8 mouse cellular contexts compared by ENCODE assay signal in the genomic region with DNA sequence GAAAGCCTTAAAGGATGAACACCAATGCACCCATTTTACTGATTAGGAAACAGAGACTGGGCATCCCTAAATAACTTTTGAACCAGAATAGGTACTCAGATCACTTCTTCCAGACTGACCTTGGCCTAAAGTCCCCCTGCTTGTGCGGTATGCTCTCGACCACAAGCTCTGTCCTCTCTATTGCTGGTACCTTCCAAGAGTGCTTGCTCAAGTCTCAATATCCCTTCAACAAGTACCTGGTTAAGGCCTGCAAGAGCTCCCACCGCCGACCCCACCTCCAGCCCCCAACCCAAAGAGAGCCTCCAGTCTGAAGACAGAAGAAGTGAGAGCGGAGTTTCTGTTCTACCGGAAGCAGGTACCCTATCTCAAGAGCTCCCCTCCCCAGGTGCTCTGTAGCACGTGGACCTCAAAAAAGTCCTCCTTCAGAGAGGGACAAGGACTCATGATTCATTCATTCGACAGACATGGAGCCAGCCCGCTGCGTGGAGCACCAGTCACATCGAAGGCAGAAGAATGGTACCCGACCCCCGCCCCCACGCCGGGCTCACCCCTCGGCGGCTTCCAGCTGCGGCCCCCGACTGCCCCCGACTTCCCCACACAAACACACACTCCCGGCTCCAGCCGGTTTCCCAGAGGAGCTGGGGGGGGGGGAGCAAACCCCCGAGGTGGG. TPM values are rescaled to one million over a fixed set of nuclear protein-coding genes. Genes with fewer than 3 reads are reported as not detected.
DNase-seq lines count a peak whose midpoint lies in the region; ATAC-seq and TF ChIP-seq lines count a peak whose summit lies in the region.

No protein-coding gene starts in this region.

- H3K4me1 ChIP-seq in embryonic facial prominence, embryonic 12.5 days, result peaks cover 16% of the 10 kb centered on the region; the same call in 1 of the 2 replicates
- H3K4me1 ChIP-seq in limb, embryonic 11.5 days (ENCODE audit: control insufficient read depth, insufficient read depth, low read length), result peaks cover 13% of the 10 kb centered on the region

- TF ChIP-seq CTCF in layer of hippocampus, adult 2 months (conservative IDR thresholded peaks at IDR 0.05), result no peak

- H3K36me3 ChIP-seq in embryonic facial prominence, embryonic 12.5 days, result peaks cover 2% of the 10 kb centered on the region; the same call in 1 of the 2 replicates
- H3K36me3 ChIP-seq in limb, embryonic 11.5 days (ENCODE audit: control insufficient read depth, insufficient read depth, low read length), result no peaks in the 10 kb centered on the region

- H3K9me3 ChIP-seq in embryonic facial prominence, embryonic 12.5 days, result no peaks in the 10 kb centered on the region
- no peaks in the 10 kb centered on the region for H3K9me3 ChIP-seq in limb, embryonic 11.5 days (ENCODE audit: control insufficient read depth, low read length)

- peak overlapping the region; percentile 81 for H3K4me3 ChIP-seq in layer of hippocampus, adult 2 months
- H3K4me3 ChIP-seq in embryonic facial prominence, embryonic 12.5 days, result peak overlapping the region; percentile 71
- peak overlapping the region; percentile 78 for H3K4me3 ChIP-seq in limb, embryonic 11.5 days (ENCODE audit: low read depth, low read length)

- H3K27ac ChIP-seq in layer of hippocampus, adult 2 months, result peak overlapping the region; percentile 92
- H3K27ac ChIP-seq in embryonic facial prominence, embryonic 12.5 days, result peak overlapping the region; percentile 79
- peak overlapping the region; percentile 36; the same call in 1 of the 2 replicates for H3K27ac ChIP-seq in limb, embryonic 11.5 days (replicated peaks; ENCODE audit: low read depth, low read length)

- peak overlapping the region; percentile 92 for H3K4me2 ChIP-seq in embryonic facial prominence, embryonic 12.5 days (replicated peaks)
- peak overlapping the region; percentile 82 for H3K4me2 ChIP-seq in limb, embryonic 11.5 days (ENCODE audit: low read depth, severe bottlenecking)

- DNase-seq in layer of hippocampus, adult 2 months (ENCODE audit: low spot score in 2 of 2), result no peak
- no peak for DNase-seq in layer of hippocampus, postnatal 10 days (ENCODE audit: low spot score in 2 of 2)
- DNase-seq in adrenal gland, postnatal 36 days, result peak; percentile 36 to 60
- peak; percentile 59 for DNase-seq in limb, embryonic 11.5 days (ENCODE audit: low spot score)
- peak; percentile 33 for DNase-seq in right cerebral cortex, postnatal 25 days
- DNase-seq in layer of hippocampus, adult 11-12 months (ENCODE audit: low spot score), result no peak
- DNase-seq in ovary, adult 18-20 months (ENCODE audit: low spot score), result no peak

- peaks cover 9% of the 10 kb centered on the region; the same call in 1 of the 2 replicates for H3K27me3 ChIP-seq in embryonic facial prominence, embryonic 12.5 days
- no peaks in the 10 kb centered on the region for H3K27me3 ChIP-seq in limb, embryonic 11.5 days (ENCODE audit: control insufficient read depth, insufficient read depth, low read length)

- no peak for ATAC-seq in embryonic facial prominence, embryonic 12.5 days (ENCODE audit: insufficient number of reproducible peaks, insufficient read depth, low FRiP score, low TSS enrichment)
- no peak for ATAC-seq in limb, embryonic 11.5 days (ENCODE audit: insufficient number of reproducible peaks, low FRiP score, low TSS enrichment, low read depth)

- peak overlapping the region; percentile 61 for H3K9ac ChIP-seq in embryonic facial prominence, embryonic 12.5 days
- peak overlapping the region; percentile 80 for H3K9ac ChIP-seq in limb, embryonic 11.5 days (ENCODE audit: low read length)

- WGBS in embryonic facial prominence, embryonic 12.5 days, result 4% methylated on average over 23 of the region's 23 CpGs
- WGBS in limb, embryonic 11.5 days, result 1% methylated on average over 23 of the region's 23 CpGs

RNA-seq across cellular contexts. Expression of a gene that starts 2.1 kb away (rescaled TPM):
- 10 to 100 TPM; 88.3 to 94.4 TPM for total RNA-seq in layer of hippocampus, adult 2 months (2021)
- 10 to 100 TPM; 70.1 to 79.5 TPM for total RNA-seq in layer of hippocampus, postnatal 10 days (2021)
- total RNA-seq in adrenal gland, postnatal 36 days (2021), result 10 to 100 TPM in 1 of 2 experiments, 1 to 10 TPM in 1; 5.3 to 17.3 TPM
- 11.1 and 11.4 TPM in 2 replicates for polyA plus RNA-seq in embryonic facial prominence, embryonic 12.5 days (2016; fragmentation: Nextera tagmentation; extraction: Ambion mirVana)
- polyA plus RNA-seq in limb, embryonic 11.5 days (2014; fragmentation: Nextera tagmentation; extraction: Ambion mirVana), result 11.3 and 12.7 TPM in 2 replicates

RNA-seq across cellular contexts. Expression of a gene that starts 15.2 kb away (rescaled TPM):
- total RNA-seq in layer of hippocampus, adult 2 months (2021), result not detected
- total RNA-seq in layer of hippocampus, postnatal 10 days (2021), result under 1 TPM in 1 of 2 experiments, not detected in 1; 0.14 TPM
- 10 to 100 TPM; 40.3 to 48.6 TPM for total RNA-seq in adrenal gland, postnatal 36 days (2021)
- 0.43 and 0.55 TPM in 2 replicates for polyA plus RNA-seq in embryonic facial prominence, embryonic 12.5 days (2016; fragmentation: Nextera tagmentation; extraction: Ambion mirVana)
- polyA plus RNA-seq in limb, embryonic 11.5 days (2014; fragmentation: Nextera tagmentation; extraction: Ambion mirVana), result 0.35 and 0.47 TPM in 2 replicates

RNA-seq across cellular contexts. Expression of a gene that starts 39.3 kb away (rescaled TPM):
- total RNA-seq in layer of hippocampus, adult 2 months (2021), result 100 to 1,000 TPM; 149 to 155 TPM
- 100 to 1,000 TPM; 121 to 127 TPM for total RNA-seq in layer of hippocampus, postnatal 10 days (2021)
- total RNA-seq in adrenal gland, postnatal 36 days (2021), result 100 to 1,000 TPM in 1 of 2 experiments, 10 to 100 TPM in 1; 98.6 to 132 TPM
- 12.3 and 12.5 TPM in 2 replicates for polyA plus RNA-seq in embryonic facial prominence, embryonic 12.5 days (2016; fragmentation: Nextera tagmentation; extraction: Ambion mirVana)
- 9.8 and 11.3 TPM in 2 replicates for polyA plus RNA-seq in limb, embryonic 11.5 days (2014; fragmentation: Nextera tagmentation; extraction: Ambion mirVana)

RNA-seq across cellular contexts. Expression of a gene that starts 42.0 kb away (rescaled TPM):
- not detected for total RNA-seq in layer of hippocampus, adult 2 months (2021)
- not detected for total RNA-seq in layer of hippocampus, postnatal 10 days (2021)
- not detected for total RNA-seq in adrenal gland, postnatal 36 days (2021)
- polyA plus RNA-seq in embryonic facial prominence, embryonic 12.5 days (2016; fragmentation: Nextera tagmentation; extraction: Ambion mirVana), result not detected in 2 replicates
- not detected in 2 replicates for polyA plus RNA-seq in limb, embryonic 11.5 days (2014; fragmentation: Nextera tagmentation; extraction: Ambion mirVana)

RNA-seq across cellular contexts. Expression of a gene that starts 59.3 kb away (rescaled TPM):
- total RNA-seq in layer of hippocampus, adult 2 months (2021), result not detected
- under 1 TPM in 1 of 2 experiments, not detected in 1; 0.23 TPM for total RNA-seq in layer of hippocampus, postnatal 10 days (2021)
- not detected for total RNA-seq in adrenal gland, postnatal 36 days (2021)
- 0.10 and 0.14 TPM in 2 replicates for polyA plus RNA-seq in embryonic facial prominence, embryonic 12.5 days (2016; fragmentation: Nextera tagmentation; extraction: Ambion mirVana)
- polyA plus RNA-seq in limb, embryonic 11.5 days (2014; fragmentation: Nextera tagmentation; extraction: Ambion mirVana), result 0.41 and 0.43 TPM in 2 replicates

Comparison
In these comparisons a context has a peak if more than half of its experiments do, and no peak if none do; other contexts are left out.
1. DNase-seq: peak in adrenal gland, postnatal 36 days (2 of 2), limb, embryonic 11.5 days (single experiment) and right cerebral cortex, postnatal 25 days (single experiment); none in layer of hippocampus, adult 2 months (0 of 2), layer of hippocampus, postnatal 10 days (0 of 2), layer of hippocampus, adult 11-12 months (single experiment) and ovary, adult 18-20 months (single experiment).
2. H3K27ac ChIP-seq: peak in every context shown above with its lines; median percentile 92 in layer of hippocampus, adult 2 months; 79 in embryonic facial prominence, embryonic 12.5 days; 36 in limb, embryonic 11.5 days.
3. RNA of a gene that starts 15.2 kb away (total RNA-seq): 40.3 to 48.6 TPM in adrenal gland, postnatal 36 days; 0.14 TPM in layer of hippocampus, postnatal 10 days and not detected in layer of hippocampus, adult 2 months; every median in the first group is over 10 times any median in the second.
4. Peak in every context shown above with its lines, with median percentiles within 50 percentile points of each other: H3K4me3 ChIP-seq.